Mouse (Mus musculus): ENCODE results near the gene Rrad. TPM values are rescaled to one million over a fixed set of nuclear protein-coding genes. Genes with fewer than 3 reads are reported as not detected.

Rrad gene
- total RNA-seq, 1 experiment from 2014 or later: 2.4 TPM

Other genes with a start within 250 kb of the Rrad start
- 36.8 and 40.9 TPM in 2 replicates for gene Cmtm4, start 235.5 kb downstream of the Rrad start, total RNA-seq (2021)
- gene Dync1li2, start 188.3 kb downstream of the Rrad start, total RNA-seq (2021): 93.9 and 128 TPM in 2 replicates
- 0.23 TPM in 1 of 2 replicates, not detected in the other for gene Terb1, start 121.4 kb downstream of the Rrad start, total RNA-seq (2021)
- gene Nae1, start 96.7 kb downstream of the Rrad start, total RNA-seq (2021): 30.2 and 31.1 TPM in 2 replicates
- 4.0 and 4.1 TPM in 2 replicates for gene Car7, start 96.6 kb downstream of the Rrad start, total RNA-seq (2021)
- 37.2 and 38.0 TPM in 2 replicates for gene Pdp2, start 39.9 kb downstream of the Rrad start, total RNA-seq (2021)
- gene Cdh16, start 6.9 kb downstream of the Rrad start, total RNA-seq (2021): not detected in 2 replicates
- gene Ciao2b, start 10.6 kb upstream of the Rrad start, total RNA-seq (2021): 39.3 and 47.6 TPM in 2 replicates
- 1.1 and 18.7 TPM in 2 replicates for gene Ces2a, start 102.7 kb upstream of the Rrad start, total RNA-seq (2021)
- 0.56 and 4.1 TPM in 2 replicates for gene Ces2b, start 200.2 kb upstream of the Rrad start, total RNA-seq (2021)
- gene Ces2c, start 215.7 kb upstream of the Rrad start, total RNA-seq (2021): not detected in 2 replicates

All from adrenal gland, postnatal 14 days (tissue).